Mouse (Mus musculus) bone marrow, adult 2 months (tissue): Measurements from ENCODE around the gene Ppp6r3.

Source experiments
- CTCF ChIP-seq: fragments of 200-500 bp; IDR thresholded peaks from 2 replicates; pipeline ENCODE4 v1.5.1; 2011; ENCODE audit warnings: low read length, control low read depth; ENCODE audit not compliant: control insufficient read depth, insufficient read depth
- POLR2A ChIP-seq: fragments of 200-500 bp; IDR thresholded peaks from 2 replicates; pipeline ENCODE4 v1.6.1; 2011; ENCODE audit warnings: low read depth, mild to moderate bottlenecking, control low read depth, low read length, borderline replicate concordance; ENCODE audit not compliant: control insufficient read depth

- TF ChIP-seq POLR2A = no peak
- TF ChIP-seq CTCF = no peak
These were observed 104.3 kb downstream of the Ppp6r3 start for GRCm38 (mm10) chr19:3471218-3471617.
